Mouse (Mus musculus) frontal cortex, postnatal 10 days (tissue): ENCODE measurements around the gene Glra2.
"Not testable (repeated sequence)": the region's sequence is repeated elsewhere in the genome, so short reads cannot be mapped to it uniquely, and the experiment has no call there.

Experiments used
- DNase-seq, 2 experiments: peaks; one replicate each; pipeline ENCODE4 v3.0.0; 2022; ENCODE audit warnings: low spot score in 2 of 2, mixed read lengths in 1 of 2

Gene Glra2

GRCm38 (mm10) chrX:165326939-165327698 lies at the start of gene Glra2:
Gene Glra2, minus strand, starts transcription at chrX:165327393.
- DNase-seq = peak; percentile 2 to 10

DNA sequence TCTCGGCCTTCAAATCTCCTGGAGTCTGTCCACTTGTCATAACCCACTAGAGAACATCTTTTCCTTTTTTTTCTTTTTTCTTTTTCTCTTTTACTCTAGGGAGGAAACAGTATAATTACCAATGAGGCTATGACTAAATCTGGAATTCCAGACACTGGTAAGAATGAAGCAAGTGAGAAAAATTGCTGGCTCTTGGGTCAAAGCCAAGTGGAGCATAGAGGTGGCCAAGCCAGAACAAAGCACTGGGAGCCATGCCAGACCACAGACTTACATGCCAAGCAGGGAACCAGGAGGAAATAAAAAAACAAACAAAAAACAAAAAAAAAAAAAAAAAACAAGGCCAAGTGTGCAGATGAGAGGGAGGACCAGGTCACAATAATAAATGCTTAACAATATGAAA lies 35.6 kb upstream of the Glra2 start:
- peak in 1 of 2 experiments; percentile 14 for DNase-seq

- DNase-seq = no peak
These were observed 17.4 kb upstream of the Glra2 start for GRCm38 (mm10) chrX:165344611-165345010.

- DNase-seq = peak; percentile 10 to 52
These were observed 623 bp upstream of the Glra2 start for GRCm38 (mm10) chrX:165327699-165328333.

- no peak for DNase-seq
These were observed 133.6 kb downstream of the Glra2 start for GRCm38 (mm10) chrX:165193550-165193949.

DNA sequence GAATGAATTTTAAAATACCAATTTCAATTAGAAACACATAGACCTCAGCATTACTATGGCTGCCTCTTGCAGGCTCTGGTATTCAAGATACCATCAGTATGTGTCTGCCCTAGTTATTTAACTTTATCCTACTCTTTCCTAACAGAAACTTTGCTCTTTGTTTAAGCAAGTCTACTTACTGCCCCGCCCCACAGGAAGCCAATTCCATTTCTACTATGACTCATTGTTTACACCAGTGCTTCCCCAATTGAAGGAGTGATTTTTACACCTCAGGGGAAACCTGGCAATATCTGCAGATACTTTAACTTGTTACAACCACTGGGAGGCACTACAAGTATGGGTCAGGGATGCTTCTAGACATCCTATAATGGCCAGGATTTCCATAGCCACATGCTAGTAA lies 136.0 kb downstream of the Glra2 start:
- DNase-seq = no peak

DNA sequence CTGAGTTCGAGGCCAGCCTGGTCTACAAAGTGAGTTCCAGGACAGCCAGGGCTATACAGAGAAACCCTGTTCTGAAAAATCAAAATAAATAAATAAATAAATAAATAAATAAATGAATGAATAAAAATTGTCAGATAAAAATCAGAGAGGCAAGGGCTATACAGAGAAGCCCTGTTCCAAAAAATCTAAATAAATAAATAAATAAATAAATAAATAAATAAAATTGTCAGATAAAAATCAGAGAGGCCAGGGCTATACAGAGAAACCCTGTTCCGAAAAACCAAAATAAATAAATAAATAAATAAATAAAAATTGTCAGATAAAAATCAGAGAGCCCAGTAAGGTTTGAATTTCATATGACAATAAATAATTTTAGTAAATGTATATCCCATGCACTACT lies 144.2 kb downstream of the Glra2 start:
- DNase-seq = not testable (repeated sequence)

- no peak for DNase-seq
These were observed 170.6 kb downstream of the Glra2 start for GRCm38 (mm10) chrX:165156549-165156948.

- no peak for DNase-seq
These were observed 223.0 kb downstream of the Glra2 start for GRCm38 (mm10) chrX:165104171-165104570.
